Mouse (Mus musculus): ENCODE results near the gene Ube2l3.

Gene Ube2l3

GRCm38 (mm10) chr16:17146772-17147235 is 55.6 kb downstream of the Ube2l3 start, which contains the start of gene Ccdc116:
Gene Ccdc116, minus strand, starts transcription at chr16:17147229.
- peak; percentile 85 for DNase-seq

- peak; percentile 31 for DNase-seq
Observed at GRCm38 (mm10) chr16:17144339-17144738, 58.1 kb downstream of the Ube2l3 start, which contains the start of gene Ydjc. Gene Ydjc, plus strand, starts transcription at chr16:17144621.

- no peak for DNase-seq
Observed at GRCm38 (mm10) chr16:17137355-17137754, 65.1 kb downstream of the Ube2l3 start.

GRCm38 (mm10) chr16:17132906-17133200 is 69.6 kb downstream of the Ube2l3 start:
- no peak for DNase-seq

- DNase-seq: peak; percentile 99
Observed at GRCm38 (mm10) chr16:17132089-17132905, 70.2 kb downstream of the Ube2l3 start, which contains the start of gene Sdf2l1. Gene Sdf2l1, minus strand, starts transcription at chr16:17132383.

- peak; percentile 49 for DNase-seq
Observed at GRCm38 (mm10) chr16:17131191-17132088, 71.0 kb downstream of the Ube2l3 start.

- peak; percentile 46 for DNase-seq
Observed at GRCm38 (mm10) chr16:17127292-17127691, 75.2 kb downstream of the Ube2l3 start.

GRCm38 (mm10) chr16:17124871-17125520 is 77.5 kb downstream of the Ube2l3 start, which contains the start of gene 2610318N02Rik:
Gene 2610318N02Rik, minus strand, starts transcription at chr16:17125167.
- DNase-seq: peak; percentile 92

GRCm38 (mm10) chr16:17124119-17124870 is 78.2 kb downstream of the Ube2l3 start:
- peak; percentile 56 for DNase-seq

GRCm38 (mm10) chr16:17121569-17121968 is 80.9 kb downstream of the Ube2l3 start:
- DNase-seq: no peak

- no peak for DNase-seq
Observed at GRCm38 (mm10) chr16:17117309-17117799, 85.1 kb downstream of the Ube2l3 start.

- peak; percentile 73 for DNase-seq
Observed at GRCm38 (mm10) chr16:17110771-17111743, 91.4 kb downstream of the Ube2l3 start, which contains the start of gene Ppil2. Gene Ppil2, minus strand, starts transcription at chr16:17111257.

- no peak for DNase-seq
Observed at GRCm38 (mm10) chr16:17104600-17104999, 97.8 kb downstream of the Ube2l3 start.

- DNase-seq: no peak
Observed at GRCm38 (mm10) chr16:17102630-17103220, 99.7 kb downstream of the Ube2l3 start.

All from liver (tissue).